Mouse (Mus musculus) hindbrain, embryonic 11.5 days (tissue): ENCODE measurements around the gene Fto. TPM values are rescaled to one million over a fixed set of nuclear protein-coding genes. Genes with fewer than 3 reads are reported as not detected.

Experiments used
- ATAC-seq: fragments of 200-750 bp; cut with Nextera tagmentation; 2 replicates; pipeline ENCODE4 v1.8.0; 2017; ENCODE audit warnings: mild to moderate bottlenecking, moderate TSS enrichment, moderate library complexity; ENCODE audit not compliant: low FRiP score
- DNase-seq: peaks from one replicate; pipeline ENCODE4 v3.0.0-alpha.2; 2015; ENCODE audit warnings: low spot score
- H3K27ac ChIP-seq: fragments of 300-500 bp; sonication (generic); 2 replicates; pipeline ENCODE4 v1.5.1; 2014; ENCODE audit warnings: mild to moderate bottlenecking, low read depth, low read length
- H3K27me3 ChIP-seq: fragments of 300-500 bp; sonication (generic); 2 replicates; pipeline ENCODE4 v1.6.1; 2014; ENCODE audit warnings: mild to moderate bottlenecking, low read length, moderate library complexity, mixed read lengths; ENCODE audit not compliant: control insufficient read depth, insufficient read depth
- H3K36me3 ChIP-seq: fragments of 300-500 bp; sonication (generic); 2 replicates; pipeline ENCODE4 v1.6.1; 2014; ENCODE audit warnings: mild to moderate bottlenecking, low read length, moderate library complexity, mixed read lengths; ENCODE audit not compliant: control insufficient read depth, insufficient read depth
- H3K4me1 ChIP-seq: fragments of 300-500 bp; sonication (generic); replicated peaks from 2 replicates; pipeline ENCODE4 v1.6.1; 2014; ENCODE audit warnings: low read length, mixed read lengths; ENCODE audit not compliant: control insufficient read depth, insufficient read depth
- H3K4me2 ChIP-seq: fragments of 300-500 bp; sonication (generic); replicated peaks from 2 replicates; pipeline ENCODE4 v1.6.1; 2014; ENCODE audit warnings: mild to moderate bottlenecking, low read depth, low read length
- H3K4me3 ChIP-seq: fragments of 300-500 bp; sonication (generic); 2 replicates; pipeline ENCODE4 v1.5.1; 2014; ENCODE audit warnings: low read depth, low read length
- H3K9ac ChIP-seq: fragments of 300-500 bp; sonication (generic); 2 replicates; pipeline ENCODE4 v1.6.1; 2014; ENCODE audit warnings: low read depth, low read length
- H3K9me3 ChIP-seq: fragments of 300-500 bp; sonication (generic); 2 replicates; pipeline ENCODE4 v1.6.1; 2016; ENCODE audit warnings: low read length; ENCODE audit not compliant: control insufficient read depth
- WGBS: fragments of 180-500 bp; shearing (Covaris S2); extraction: QIAGEN DNeasy Blood & Tissue Kit; methylation state at CpG from one replicate; pipeline ENCODE4 v1.1.7; 2014; 5-methylcytosine and 5-hydroxymethylcytosine counted together
- polyA plus RNA-seq: library from polyadenylated mRNA; unstranded; fragments of >200 nt; fragmentation: Nextera tagmentation; extraction: Ambion mirVana; gene quantifications from 2 replicates; pipeline ENCODE4 v1.2.1, GENCODE M21; 2014

Fto gene
- polyA plus RNA-seq, 1 experiment from 2014 or later, result 94.7 TPM

DNA sequence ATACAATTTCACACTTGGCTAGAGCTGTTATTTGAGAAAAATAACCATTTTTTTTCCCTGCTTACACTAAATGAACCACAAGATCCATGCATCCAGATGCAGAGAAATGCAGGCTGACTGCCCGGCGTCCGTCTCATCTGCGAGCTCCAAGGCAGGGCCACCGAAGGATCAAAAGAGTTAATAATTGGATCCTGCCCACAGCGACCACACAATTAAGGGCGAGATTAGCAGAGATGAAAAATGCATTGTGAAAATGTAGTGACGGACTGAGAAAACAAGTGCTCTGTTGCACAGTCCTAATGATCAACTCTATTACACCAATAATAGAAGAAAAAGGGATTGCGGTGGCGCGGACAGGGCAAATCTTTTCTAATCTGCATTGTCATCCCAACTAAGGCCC lies 334.6 kb downstream of the Fto start:
- H3K36me3 ChIP-seq, result no peaks in the 10 kb centered on the region
- H3K4me1 ChIP-seq, result peaks cover 7% of the 10 kb centered on the region
- no peak for DNase-seq
- no peak overlapping the region for H3K27ac ChIP-seq
- 47% methylated on average over 11 of the region's 11 CpGs for WGBS
- no peaks in the 10 kb centered on the region for H3K27me3 ChIP-seq
- H3K9me3 ChIP-seq, result no peaks in the 10 kb centered on the region
- no peak overlapping the region for H3K9ac ChIP-seq
- ATAC-seq, result no peak
- H3K4me3 ChIP-seq, result no peak overlapping the region
- H3K4me2 ChIP-seq, result no peak overlapping the region

DNA sequence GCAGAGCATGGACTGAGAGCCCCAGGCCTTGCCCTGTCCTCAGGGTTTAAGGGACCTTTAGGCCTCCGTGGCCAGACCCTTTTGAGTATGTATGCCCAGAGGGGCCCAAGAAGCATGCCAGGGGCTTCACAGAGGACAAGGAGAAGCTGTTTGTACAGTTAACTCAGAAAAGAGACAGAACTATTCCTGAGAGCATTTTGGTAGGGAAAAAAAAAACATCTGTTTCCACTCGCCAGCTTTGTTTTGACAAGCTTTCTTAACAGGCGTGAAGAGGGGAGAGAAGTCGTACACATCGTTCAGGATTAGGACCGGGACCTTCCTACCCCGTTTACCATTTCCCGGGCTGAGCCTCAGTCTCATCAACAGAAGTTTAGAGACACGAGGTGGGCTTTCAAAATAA lies 335.5 kb downstream of the Fto start:
- WGBS, result 33% methylated on average over 9 of the region's 9 CpGs

GRCm38 (mm10) chr8:91653561-91653960 lies 340.2 kb downstream of the Fto start:
- DNase-seq (no peak), ATAC-seq (no peak)
- no peaks in the 10 kb centered on the region for H3K9me3 ChIP-seq
- no peak overlapping the region for H3K4me2 ChIP-seq
- peak overlapping the region; percentile 33 for H3K27ac ChIP-seq
- no peak overlapping the region for H3K9ac ChIP-seq
- H3K4me1 ChIP-seq, result peaks cover 11% of the 10 kb centered on the region
- H3K36me3 ChIP-seq, result no peaks in the 10 kb centered on the region
- 43% methylated on average over 3 of the region's 3 CpGs for WGBS
- H3K27me3 ChIP-seq, result no peaks in the 10 kb centered on the region
- no peak overlapping the region for H3K4me3 ChIP-seq

More for the DNA sequence above, 335.5 kb downstream of the Fto start:
- no peaks in the 10 kb centered on the region for H3K36me3 ChIP-seq
- H3K27me3 ChIP-seq, result no peaks in the 10 kb centered on the region
- H3K27ac ChIP-seq, result 0 out of 2 replicates have a peak overlapping the region, but pooled peaks have one; percentile 30
- H3K9ac ChIP-seq, result no peak overlapping the region
- peaks cover 12% of the 10 kb centered on the region for H3K4me1 ChIP-seq
- DNase-seq (no peak), ATAC-seq (no peak)
- H3K4me3 ChIP-seq, result no peak overlapping the region
- no peak overlapping the region for H3K4me2 ChIP-seq
- no peaks in the 10 kb centered on the region for H3K9me3 ChIP-seq

DNA sequence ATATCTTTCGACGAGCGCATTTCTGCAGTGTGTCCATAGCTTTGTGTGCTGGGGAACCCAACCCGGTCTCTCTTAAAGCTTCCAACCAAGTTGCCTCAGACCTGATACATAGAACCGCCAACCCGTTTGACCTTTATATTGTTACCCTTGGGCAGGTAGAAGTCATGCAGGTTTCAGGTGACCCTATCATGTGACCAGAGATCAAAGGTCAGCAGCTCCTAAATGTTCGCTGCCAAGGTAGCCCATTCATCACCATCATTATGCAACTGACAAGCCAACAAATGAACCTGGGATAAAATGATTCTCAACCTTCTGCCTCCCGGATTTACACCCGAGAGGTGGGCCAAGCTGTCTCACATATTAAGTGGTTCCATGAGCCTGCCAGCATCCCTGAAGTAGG lies 344.1 kb downstream of the Fto start:
- Histone ChIP-seq H3K4me3 (no peak overlapping the region), H3K4me2 (no peak overlapping the region), H3K9ac (no peak overlapping the region), H3K4me1 (peaks cover 9% of the 10 kb centered on the region; the same call in 1 of the 2 replicates), H3K27ac (no peak overlapping the region), H3K27me3 (no peaks in the 10 kb centered on the region), H3K36me3 (no peaks in the 10 kb centered on the region), H3K9me3 (no peaks in the 10 kb centered on the region)
- ATAC-seq, result no peak
- WGBS, result 79% methylated on average over 9 of the region's 9 CpGs
- no peak for DNase-seq

- Histone ChIP-seq H3K9me3 (no peaks in the 10 kb centered on the region), H3K9ac (no peak overlapping the region), H3K36me3 (no peaks in the 10 kb centered on the region), H3K4me3 (no peak overlapping the region), H3K4me1 (no peaks in the 10 kb centered on the region), H3K27ac (no peak overlapping the region), H3K27me3 (no peaks in the 10 kb centered on the region), H3K4me2 (no peak overlapping the region)
- no peak for ATAC-seq
- WGBS, result 79% methylated on average over 8 of the region's 8 CpGs
- no peak for DNase-seq
Observed at GRCm38 (mm10) chr8:91660879-91661278, 347.6 kb downstream of the Fto start.

GRCm38 (mm10) chr8:91669461-91670071 lies 356.2 kb downstream of the Fto start:
- Histone ChIP-seq H3K36me3 (no peaks in the 10 kb centered on the region), H3K9ac (no peak overlapping the region), H3K4me1 (no peaks in the 10 kb centered on the region), H3K9me3 (no peaks in the 10 kb centered on the region), H3K27ac (peak overlapping the region; percentile 30; the same call in 1 of the 2 replicates), H3K4me2 (no peak overlapping the region), H3K27me3 (no peaks in the 10 kb centered on the region), H3K4me3 (no peak overlapping the region)
- ATAC-seq, result no peak
- no peak for DNase-seq
- 83% methylated on average over 16 of the region's 16 CpGs for WGBS

DNA sequence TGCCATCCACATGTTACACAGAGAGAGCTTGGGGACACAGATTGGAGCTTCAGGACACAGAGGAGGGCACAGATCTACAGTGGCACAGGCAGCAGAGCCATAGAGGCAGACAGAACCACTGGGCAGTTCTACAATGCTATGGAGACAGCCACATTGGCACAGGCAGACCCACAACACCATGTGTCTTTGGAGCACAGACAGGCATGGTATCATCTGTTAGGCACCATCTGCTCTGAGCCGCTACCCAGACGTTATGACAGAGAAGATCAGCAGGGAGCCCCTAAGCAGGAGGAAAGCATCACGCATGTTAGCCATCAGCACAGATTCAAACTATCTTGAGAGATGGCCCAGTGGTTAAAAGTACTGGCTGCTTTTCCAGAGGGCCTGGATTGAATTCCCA lies 363.6 kb downstream of the Fto start:
- no peak for DNase-seq

DNA sequence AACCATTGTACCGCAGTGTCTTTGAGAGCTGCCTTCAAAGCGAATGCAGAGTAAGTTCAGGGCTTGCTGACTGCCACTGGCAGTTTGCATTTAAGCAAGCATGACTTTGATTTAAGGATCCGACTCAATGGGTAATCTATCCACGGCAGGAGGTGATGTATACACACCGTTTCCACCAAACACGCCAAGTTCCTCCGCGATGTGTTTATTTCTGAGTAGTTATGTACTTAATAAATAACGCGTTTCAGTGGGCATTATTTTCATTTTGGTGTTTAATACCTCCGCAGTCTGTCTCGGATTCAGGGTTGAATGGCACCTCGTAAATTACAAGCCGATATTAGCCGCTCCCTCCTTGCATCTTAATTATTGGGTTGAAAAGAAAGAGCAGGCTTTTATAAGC lies 366.1 kb downstream of the Fto start:
- DNase-seq, result no peak
- peaks cover 3% of the 10 kb centered on the region; the same call in 1 of the 2 replicates for H3K4me1 ChIP-seq
- 58% methylated on average over 15 of the region's 15 CpGs for WGBS
- H3K27me3 ChIP-seq, result no peaks in the 10 kb centered on the region
- no peak overlapping the region for H3K4me3 ChIP-seq
- no peak overlapping the region for H3K27ac ChIP-seq
- H3K9ac ChIP-seq, result no peak overlapping the region
- no peaks in the 10 kb centered on the region for H3K36me3 ChIP-seq
- no peaks in the 10 kb centered on the region for H3K9me3 ChIP-seq
- H3K4me2 ChIP-seq, result no peak overlapping the region
- no peak for ATAC-seq

More for the DNA sequence above, 363.6 kb downstream of the Fto start:
- Histone ChIP-seq H3K27ac (no peak overlapping the region), H3K4me2 (no peak overlapping the region), H3K9me3 (no peaks in the 10 kb centered on the region), H3K4me1 (peaks cover 3% of the 10 kb centered on the region; the same call in 1 of the 2 replicates), H3K27me3 (no peaks in the 10 kb centered on the region), H3K4me3 (no peak overlapping the region), H3K36me3 (no peaks in the 10 kb centered on the region), H3K9ac (no peak overlapping the region)
- WGBS, result 61% methylated on average over 3 of the region's 3 CpGs
- ATAC-seq, result no peak

GRCm38 (mm10) chr8:91680125-91680524 lies 366.8 kb downstream of the Fto start:
- Histone ChIP-seq H3K9me3 (no peaks in the 10 kb centered on the region), H3K36me3 (no peaks in the 10 kb centered on the region), H3K4me2 (no peak overlapping the region), H3K27ac (no peak overlapping the region), H3K27me3 (no peaks in the 10 kb centered on the region), H3K4me3 (no peak overlapping the region), H3K9ac (no peak overlapping the region), H3K4me1 (peaks cover 5% of the 10 kb centered on the region; the same call in 1 of the 2 replicates)
- no peak for ATAC-seq
- no peak for DNase-seq
- 76% methylated on average over 5 of the region's 5 CpGs for WGBS
